Mouse (Mus musculus): ENCODE measurements around the gene Prmt9.
A peak's percentile ranks its signal among the peaks of the same experiment; 100 is the strongest.

Gene Prmt9

GRCm38 (mm10) chr8:77534358-77534992 lies 14.7 kb upstream of the Prmt9 start:
- no peak for DNase-seq (ENCODE audit: low spot score in 2 of 2)

GRCm38 (mm10) chr8:77535026-77535595 lies 14.1 kb upstream of the Prmt9 start:
- peak; percentile 40 to 58 for DNase-seq (ENCODE audit: low spot score in 2 of 2)

DNA sequence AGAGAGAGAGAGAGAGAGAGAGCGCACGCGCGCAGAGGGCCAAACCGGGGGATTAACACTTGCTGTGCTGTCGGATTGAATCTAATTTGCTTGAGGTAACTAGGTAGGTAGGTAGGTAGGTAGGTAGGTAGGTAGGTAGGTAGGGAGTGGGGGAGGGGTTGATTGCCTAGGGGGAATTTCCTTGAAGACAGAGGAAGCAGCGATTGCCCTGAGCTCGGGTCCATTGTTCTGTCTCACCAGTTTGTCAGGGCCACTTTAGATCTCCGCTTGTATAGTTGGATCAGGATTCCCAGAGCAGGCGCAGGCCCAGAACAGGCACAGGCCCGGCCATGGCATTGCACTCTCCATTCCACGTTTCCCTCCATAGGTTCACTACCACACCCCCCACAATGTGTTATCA lies 12.4 kb upstream of the Prmt9 start:
- DNase-seq (ENCODE audit: low spot score in 2 of 2) = no peak

DNA sequence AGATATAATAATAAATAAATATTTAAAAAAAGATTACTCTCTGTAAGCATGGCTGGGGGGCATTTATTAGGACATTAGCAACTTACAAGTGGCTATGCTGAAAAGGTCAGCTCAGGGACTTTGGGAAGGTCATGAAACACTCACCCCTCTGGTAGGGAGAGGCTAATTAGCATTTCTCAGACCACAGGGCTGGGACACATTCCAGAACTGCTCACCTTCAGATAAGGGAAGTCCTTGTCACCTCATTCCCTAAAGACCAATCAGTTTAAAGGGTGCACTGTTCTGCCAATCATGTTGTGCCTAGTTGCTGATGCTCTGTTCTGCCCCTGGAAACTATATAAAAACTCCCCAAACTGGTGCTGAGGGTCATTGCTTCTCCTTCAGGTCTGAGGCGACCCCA lies 10.9 kb upstream of the Prmt9 start:
- DNase-seq (ENCODE audit: low spot score in 2 of 2) = no peak

DNA sequence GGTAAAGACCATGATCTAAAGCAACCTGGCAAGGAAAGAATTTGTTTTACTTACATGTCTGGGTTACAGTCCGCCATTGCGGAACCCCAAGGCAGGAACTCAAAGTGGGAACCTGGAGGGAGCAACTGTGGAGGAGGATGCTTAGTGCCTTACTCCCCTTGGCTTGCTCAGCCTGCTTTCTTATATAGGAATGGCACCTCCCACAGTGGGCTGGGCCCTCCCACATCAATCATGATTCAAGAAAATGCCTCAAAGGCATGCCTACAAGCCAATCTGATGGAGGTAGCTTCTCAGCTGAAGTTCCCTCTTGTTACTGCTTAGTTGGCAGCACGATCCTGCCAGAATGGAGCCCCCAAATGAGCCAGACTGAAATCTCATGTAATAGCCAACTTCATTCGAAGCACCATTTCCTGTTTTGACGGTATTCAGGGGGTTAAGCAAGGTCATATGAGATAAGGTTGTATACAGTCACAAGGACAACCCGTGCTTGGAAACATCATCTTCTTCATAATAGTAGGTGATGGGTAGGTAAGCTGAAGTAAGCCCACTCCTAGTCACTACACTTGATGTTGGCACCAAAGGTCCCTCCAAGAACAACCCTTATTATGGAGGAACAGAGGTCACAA lies 5.9 kb upstream of the Prmt9 start:
- DNase-seq (ENCODE audit: low spot score in 2 of 2) = no peak

- DNase-seq (ENCODE audit: low spot score in 2 of 2) = no peak
These were observed 4.8 kb upstream of the Prmt9 start for GRCm38 (mm10) chr8:77544428-77544827.

GRCm38 (mm10) chr8:77545616-77546015 lies 3.6 kb upstream of the Prmt9 start:
- no peak for DNase-seq (ENCODE audit: low spot score in 2 of 2)

DNA sequence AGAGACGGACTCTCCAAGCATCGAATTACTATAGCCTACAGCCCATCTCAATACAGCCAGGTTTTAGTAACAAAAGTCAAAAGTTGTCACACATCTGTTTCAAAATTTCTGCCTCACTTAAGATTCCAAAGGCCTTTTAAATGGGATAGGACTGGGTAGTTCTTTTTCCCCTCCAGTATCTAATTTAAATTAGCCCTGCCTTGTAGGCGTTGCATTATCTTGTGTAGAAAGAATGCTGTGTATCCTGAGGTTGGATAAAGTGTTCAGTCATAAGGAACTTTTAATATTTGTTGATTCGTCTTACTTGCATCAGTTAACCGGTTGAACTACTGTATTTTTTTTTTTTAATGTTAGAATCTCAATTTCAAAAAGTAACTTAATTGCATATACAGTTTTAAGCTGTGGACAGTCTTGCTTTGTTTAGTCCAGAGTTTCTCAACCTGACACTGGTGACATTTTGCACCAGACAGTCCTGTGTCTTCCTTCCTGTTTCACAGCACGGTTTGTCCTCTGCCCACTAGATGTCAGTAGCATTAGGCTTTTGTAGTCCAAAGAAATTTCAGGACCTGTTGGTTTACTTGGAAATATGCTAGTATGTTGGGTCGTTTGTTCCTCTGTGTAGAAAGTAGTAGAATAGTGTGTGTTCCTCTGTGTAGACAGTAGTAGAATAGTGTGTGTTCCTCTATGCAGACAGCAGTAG lies 834 bp downstream of the Prmt9 start:
- peak in 1 of 2 experiments; percentile 21 for DNase-seq (ENCODE audit: low spot score in 2 of 2)

- DNase-seq (ENCODE audit: low spot score in 2 of 2) = no peak
These were observed 3.3 kb downstream of the Prmt9 start for GRCm38 (mm10) chr8:77552491-77552890.

GRCm38 (mm10) chr8:77561441-77561840 lies 12.2 kb downstream of the Prmt9 start:
- DNase-seq (ENCODE audit: low spot score in 2 of 2) = no peak

GRCm38 (mm10) chr8:77574229-77574628 lies 25.0 kb downstream of the Prmt9 start:
- no peak for DNase-seq (ENCODE audit: low spot score in 2 of 2)

DNA sequence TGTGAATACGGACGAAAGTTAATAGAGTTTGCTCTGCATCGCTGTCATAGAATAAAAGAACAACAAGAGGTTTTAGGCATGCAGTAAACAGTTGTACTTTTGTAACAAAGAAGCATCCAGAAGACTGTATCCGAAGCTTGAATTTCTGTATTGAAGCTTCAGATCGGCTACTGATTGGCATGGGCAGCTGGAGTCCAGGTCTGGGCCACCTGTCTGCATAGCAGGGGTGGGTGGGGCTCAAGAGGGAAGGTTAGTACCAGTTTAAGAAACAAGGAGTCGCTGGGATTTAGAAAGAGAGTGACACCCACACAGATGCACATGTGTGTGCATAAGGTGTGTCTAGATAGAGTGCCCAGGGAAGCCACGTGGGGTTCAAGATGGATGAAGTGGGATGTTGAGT lies 28.5 kb downstream of the Prmt9 start:
- no peak for DNase-seq (ENCODE audit: low spot score in 2 of 2)

GRCm38 (mm10) chr8:77584174-77584573 lies 35.0 kb downstream of the Prmt9 start:
- DNase-seq (ENCODE audit: low spot score in 2 of 2) = no peak

DNA sequence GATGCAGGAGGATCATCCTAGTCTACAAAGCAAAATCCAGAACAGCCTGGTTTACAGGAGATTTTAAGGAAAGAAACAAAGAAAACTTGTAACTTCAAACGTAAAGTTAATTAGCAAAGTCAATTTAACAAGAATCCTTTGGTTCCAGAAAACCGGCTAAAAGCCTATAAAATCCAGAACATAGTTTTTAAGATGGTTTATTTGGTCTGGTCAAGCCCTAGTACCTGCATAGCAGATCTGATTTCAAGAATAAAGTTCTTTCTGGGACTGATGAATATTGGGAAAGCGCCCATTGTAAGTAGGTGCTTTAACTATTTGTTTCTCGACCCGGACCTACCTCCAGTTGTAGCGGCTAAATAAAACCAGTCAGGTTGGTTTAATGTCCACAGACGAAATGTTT lies 60.4 kb downstream of the Prmt9 start:
- DNase-seq (ENCODE audit: low spot score in 2 of 2) = no peak

GRCm38 (mm10) chr8:77610374-77610969 lies 61.3 kb downstream of the Prmt9 start, which contains the start of gene Tmem184c:
Gene Tmem184c (minus strand): TSS chr8:77610698.
- peak; percentile 93 to 98 for DNase-seq (ENCODE audit: low spot score in 2 of 2)

GRCm38 (mm10) chr8:77617916-77618315 lies 68.7 kb downstream of the Prmt9 start:
- DNase-seq (ENCODE audit: low spot score in 2 of 2) = peak in 1 of 2 experiments; percentile 42

DNA sequence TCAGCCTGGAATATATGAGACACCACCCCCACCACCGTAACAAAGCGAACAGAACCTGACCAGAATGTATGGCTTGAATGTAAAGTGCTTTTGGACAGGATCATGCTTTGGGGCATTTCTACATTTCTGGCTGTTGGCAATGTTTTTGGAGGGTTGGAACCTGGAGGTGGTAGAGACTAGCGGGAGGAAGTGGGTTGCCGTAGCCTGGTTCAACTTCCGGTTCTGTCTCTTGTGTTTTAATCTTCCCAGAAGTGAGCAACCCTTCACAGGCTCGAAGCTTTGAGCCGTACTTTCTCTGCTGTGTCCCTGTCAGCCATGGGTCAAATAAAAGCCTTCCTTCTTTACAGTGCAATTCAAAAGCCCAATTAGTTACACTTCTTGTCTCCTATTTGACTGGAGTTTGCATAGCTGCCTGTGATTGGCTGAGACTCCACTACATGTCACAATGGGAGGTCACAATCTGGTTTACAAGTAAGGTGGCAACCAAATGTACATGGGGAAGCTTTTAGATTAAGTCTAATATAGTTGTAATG lies 74.5 kb downstream of the Prmt9 start:
- DNase-seq (ENCODE audit: low spot score in 2 of 2) = no peak

GRCm38 (mm10) chr8:77629858-77630537 lies 80.8 kb downstream of the Prmt9 start:
- DNase-seq (ENCODE audit: low spot score in 2 of 2) = peak; percentile 84 to 87

DNA sequence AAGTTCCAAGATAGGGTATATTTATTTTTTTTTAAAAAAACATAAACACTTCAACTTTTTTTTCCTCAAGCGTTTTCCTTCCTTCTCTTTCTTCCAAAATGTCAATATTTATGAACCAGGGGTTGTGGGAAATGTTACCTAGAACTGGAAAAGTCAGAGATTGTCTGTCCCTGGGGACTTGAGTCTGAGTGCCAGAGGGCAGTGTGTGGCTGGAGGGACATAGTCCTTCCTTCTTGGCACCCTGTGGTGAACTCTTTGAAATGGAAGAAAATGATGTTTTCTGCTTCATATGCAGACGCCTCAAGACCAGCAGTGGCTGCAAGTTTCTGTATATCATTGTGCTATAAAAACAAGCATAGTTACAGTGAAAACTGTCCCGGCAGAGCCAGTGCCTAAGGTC lies 81.5 kb downstream of the Prmt9 start:
- DNase-seq (ENCODE audit: low spot score in 2 of 2) = no peak

Data from cerebellum, postnatal 4 days (tissue).